Mouse (Mus musculus): ENCODE data around the gene Kndc1.

Gene Kndc1

DNA sequence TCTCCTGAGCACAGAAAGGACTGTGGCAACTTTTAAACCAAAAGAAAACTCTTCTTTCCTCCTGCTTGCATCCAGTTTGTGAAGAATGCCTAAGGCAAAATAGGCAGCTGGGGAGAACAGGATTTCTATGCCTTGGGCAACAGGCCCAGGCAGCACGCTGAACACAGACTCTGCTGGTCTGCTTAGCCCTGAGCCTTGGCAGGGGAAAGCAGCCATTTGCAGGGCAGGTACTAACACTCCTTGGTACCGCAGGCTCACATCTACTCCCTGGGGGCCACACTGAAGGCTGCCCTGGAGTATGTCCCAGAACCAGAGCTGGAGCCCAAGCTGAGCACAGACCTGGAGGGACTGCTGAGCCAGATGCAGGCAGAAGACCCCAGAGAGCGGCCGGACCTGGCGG, 13.7 kb downstream of the Kndc1 start:
- DNase-seq, result no peak

GRCm38 (mm10) chr7:139909469-139909868, 15.0 kb downstream of the Kndc1 start:
- DNase-seq, result no peak

DNA sequence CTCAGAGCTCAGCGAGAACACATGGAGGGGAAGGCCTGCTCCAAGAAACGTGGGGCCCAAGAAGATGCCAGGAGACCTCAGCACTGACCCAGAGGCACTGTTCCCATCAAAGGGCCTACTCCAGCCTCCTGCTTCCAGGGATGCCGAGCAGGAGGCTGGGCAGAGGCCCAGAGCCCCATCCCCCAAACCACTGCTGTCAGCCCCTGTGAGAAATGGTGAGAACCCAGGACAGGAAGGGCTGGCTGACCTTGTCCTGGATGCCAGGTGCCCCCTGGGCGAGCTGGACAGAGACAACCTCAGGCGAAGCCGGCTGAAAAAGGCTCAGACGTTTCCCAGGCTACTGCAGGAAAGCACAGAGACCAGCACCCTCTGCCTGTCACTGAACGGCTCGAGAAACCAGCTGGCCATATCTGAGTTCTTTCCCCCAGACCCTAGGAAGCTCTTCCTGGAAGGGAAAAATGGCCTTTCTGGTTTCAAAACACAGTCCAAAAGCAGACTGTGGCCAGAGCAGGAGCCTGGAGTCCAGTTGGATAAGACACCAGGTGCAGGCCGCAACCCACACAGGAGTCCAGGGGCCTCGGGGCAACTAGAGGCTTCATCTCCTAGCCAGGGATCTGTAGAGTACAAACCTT, 15.8 kb downstream of the Kndc1 start:
- no peak for DNase-seq

DNA sequence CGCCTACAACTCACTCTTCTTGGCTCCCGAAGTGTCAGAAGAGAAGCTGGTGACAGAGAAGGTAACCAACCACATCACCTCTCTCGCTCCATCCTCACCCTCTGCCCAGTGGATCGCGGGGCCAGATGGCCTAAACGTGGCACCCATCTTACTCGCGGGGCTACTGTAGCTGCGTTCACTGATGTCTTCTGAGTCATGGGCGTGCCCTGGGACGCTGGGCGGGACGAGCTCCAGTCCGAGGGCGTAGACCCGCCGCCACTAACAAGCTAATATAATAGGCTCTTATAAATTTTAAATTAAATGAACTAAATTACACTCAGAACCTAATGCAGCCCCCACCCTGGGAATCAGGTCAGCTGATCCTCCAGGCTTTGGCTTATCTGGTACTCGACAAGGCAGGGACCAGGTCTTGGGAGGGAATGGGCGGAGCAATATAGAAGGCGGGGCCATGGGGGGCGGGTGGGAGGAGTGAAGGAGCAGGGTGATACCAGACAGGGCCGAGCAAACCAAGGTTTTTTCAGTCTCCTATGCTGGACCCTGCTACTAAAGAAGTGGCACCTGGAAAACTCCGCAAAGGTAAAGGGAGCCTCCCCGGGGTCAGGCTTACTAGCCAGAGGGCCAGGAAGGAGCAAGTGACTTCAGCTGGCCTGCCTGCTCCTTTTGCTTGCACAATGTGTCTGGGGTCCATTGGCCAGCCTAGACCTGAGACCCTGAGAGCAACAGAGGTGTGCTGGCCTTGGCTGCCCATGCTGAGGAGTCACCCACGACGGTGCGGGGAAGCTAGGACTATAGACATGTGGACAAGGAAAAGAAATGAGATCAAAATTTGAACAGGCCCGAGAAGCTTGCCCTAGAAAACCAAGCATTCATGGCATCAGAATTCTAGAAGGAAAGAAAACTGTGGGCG, 19.9 kb downstream of the Kndc1 start:
- peak; percentile 74 for DNase-seq

DNA sequence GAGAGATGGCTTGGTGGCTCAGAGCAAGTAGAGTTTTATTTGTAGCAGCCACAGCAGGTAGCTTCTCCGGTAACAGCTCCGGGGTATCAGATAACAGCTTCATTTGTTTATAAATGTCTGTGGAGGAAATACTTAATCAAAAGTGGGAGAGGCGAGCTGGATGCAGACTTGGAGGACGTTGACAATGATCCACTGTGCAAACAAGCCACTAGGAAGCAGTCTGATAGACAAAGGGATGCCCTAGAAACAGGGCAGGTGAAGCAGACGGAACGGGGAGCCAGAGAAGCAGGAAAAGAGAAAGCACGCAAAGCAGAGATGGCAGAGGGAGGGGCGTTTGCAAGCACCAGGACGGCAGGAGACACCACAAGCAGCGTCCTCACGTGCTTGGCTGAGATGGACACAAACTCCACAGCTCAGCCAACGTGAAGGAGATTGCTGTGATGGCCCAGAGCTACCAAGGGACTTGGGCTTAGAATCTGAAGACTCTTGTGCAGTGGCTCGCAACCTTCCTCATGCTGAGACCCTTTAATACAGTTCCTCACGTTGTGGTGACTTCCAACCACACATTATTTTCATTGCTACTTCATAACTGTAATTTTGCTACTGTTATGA, 21.3 kb downstream of the Kndc1 start:
- DNase-seq, result peak; percentile 38

GRCm38 (mm10) chr7:139916345-139916744, 21.8 kb downstream of the Kndc1 start:
- peak; percentile 41 for DNase-seq

DNA sequence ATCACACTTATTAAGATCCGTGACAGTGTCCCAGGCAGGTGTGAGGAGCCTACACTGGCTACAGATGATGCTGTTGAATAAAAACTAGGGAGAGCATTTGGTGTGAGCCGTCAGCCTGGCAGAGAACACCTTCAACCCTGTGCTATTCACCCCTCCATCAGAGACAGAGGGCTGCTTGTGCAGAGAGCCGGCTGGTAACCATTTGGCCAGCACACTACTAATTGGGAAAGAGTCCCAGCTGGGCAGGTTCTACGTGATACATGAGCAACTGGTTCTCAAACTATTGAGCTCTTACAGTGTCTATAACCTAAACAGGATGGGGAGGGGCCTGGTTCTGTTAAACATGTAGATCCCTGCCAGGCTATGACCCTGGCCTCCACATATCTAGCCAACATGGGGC, 23.8 kb downstream of the Kndc1 start:
- no peak for DNase-seq

GRCm38 (mm10) chr7:139930732-139931131, 36.2 kb downstream of the Kndc1 start:
- DNase-seq, result peak; percentile 75

DNA sequence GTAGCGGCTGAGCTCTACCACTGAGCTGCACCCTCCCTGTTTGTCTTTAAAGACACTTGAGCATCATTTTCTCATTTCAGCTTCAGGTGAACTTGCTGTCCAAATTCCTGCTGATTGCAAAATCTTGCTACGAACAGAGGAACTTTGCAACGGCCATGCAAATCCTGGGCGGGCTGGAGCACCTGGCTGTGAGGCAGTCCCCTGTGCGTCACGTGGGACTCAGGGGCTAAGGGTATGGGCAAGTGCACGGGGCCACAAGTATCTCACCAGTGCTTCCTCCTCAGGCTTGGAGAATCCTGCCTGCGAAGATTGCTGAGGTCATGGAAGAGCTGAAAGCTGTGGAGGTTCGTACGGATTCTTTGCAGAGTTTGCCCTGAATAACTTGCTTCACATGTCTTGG, 42.2 kb downstream of the Kndc1 start:
- DNase-seq, result no peak

DNA sequence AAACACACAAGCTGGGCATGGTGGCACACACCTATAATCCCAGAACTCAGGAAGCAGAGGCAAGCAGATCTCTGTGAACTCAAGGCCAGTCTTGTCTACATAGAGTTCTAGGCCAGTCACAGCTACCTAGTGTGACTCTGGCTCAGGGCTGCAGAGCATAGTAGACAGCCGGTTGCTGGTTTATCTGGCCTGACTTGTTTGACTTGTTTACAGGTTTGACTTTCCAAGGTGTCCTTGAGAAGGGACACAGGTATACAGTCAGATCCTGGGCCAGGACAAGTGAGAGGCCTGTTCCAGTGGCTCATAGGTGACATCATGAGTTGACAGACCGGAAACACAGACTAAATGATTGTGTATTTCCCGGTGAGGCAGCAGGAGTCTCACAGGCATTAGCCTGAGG, 42.6 kb downstream of the Kndc1 start:
- DNase-seq, result no peak

DNA sequence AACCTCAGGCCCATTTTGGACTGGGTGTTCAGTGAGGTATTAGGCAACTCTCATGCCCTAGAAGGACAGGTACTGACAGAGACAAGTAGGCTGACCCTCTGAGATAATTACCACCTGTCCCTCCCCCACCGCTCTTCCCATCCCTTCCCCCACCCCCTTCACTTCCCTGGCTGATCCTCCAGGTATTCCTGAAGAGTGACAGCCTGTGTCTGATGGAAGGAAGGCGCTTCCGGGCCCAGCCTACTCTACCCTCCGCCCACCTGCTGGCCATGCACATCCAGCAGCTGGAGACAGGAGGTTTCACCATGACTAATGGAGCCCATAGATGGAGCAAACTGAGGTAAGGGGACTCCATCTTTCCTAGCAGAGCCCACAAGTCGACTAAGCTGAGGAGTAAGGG, 43.3 kb downstream of the Kndc1 start:
- DNase-seq, result no peak

DNA sequence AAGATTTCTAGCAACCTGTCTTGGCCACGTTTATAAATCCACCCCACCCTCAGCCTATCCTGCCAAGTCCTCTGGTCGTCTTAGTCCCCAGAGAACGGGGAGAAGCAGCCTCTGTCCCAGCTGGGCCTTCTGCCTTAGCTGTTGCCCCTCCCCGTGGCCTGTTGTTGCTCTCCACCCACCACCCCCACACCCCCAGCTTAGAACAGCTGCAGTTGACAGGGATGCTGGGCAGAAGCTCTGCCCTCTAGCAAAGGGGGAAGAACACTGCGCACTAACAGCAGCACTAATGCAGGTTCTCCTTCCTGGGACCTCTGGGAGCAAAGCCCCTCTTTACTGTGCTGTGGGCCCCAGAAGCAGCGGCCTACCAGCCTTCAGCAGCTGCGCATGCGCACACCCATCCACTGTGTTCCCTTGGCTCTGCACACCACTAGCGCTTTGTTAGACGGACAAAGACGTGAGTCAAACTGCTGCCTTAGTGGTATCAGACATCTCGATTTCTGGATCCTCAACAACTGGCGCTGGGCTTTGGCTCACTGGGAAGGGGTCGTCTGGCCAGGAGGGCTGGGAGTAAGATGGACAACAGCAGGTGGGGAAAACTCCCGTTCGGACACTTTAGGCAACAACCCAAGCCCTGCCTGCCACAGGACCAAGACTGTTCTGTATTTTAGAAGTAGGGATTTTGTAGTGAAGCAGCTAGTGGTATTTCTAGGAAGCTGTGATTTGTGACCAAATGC, 46.1 kb downstream of the Kndc1 start:
- DNase-seq, result no peak

GRCm38 (mm10) chr7:139943674-139944281, 49.3 kb downstream of the Kndc1 start, which contains the start of gene Utf1:
TSS of gene Utf1 (plus strand) at chr7:139943789.
- DNase-seq, result peak; percentile 44

- DNase-seq, result no peak
These were observed 50.1 kb downstream of the Kndc1 start for GRCm38 (mm10) chr7:139944291-139945240.

GRCm38 (mm10) chr7:139945516-139945915, 51.0 kb downstream of the Kndc1 start:
- no peak for DNase-seq

GRCm38 (mm10) chr7:139946032-139946431, 51.5 kb downstream of the Kndc1 start:
- no peak for DNase-seq

DNA sequence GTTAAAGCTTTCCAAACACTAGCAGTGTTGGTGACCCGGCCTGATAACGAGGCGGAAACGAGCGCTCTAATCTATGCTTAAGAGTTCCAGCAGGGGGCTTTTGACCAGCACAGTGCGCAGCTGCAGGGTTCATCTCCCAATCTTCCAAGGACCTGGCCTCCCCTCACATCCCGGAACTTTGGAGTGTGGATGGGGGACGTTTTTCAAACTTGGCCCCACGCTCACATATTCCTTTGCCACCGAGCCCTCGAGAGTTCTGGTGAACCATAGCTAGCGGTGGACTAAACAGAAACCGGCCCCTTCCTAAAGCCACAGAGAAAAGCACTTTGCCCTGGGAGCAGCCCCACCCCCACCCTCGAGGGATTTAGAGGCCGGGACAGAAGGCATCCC, 55.4 kb downstream of the Kndc1 start:
- peak; percentile 84 for DNase-seq

DNA sequence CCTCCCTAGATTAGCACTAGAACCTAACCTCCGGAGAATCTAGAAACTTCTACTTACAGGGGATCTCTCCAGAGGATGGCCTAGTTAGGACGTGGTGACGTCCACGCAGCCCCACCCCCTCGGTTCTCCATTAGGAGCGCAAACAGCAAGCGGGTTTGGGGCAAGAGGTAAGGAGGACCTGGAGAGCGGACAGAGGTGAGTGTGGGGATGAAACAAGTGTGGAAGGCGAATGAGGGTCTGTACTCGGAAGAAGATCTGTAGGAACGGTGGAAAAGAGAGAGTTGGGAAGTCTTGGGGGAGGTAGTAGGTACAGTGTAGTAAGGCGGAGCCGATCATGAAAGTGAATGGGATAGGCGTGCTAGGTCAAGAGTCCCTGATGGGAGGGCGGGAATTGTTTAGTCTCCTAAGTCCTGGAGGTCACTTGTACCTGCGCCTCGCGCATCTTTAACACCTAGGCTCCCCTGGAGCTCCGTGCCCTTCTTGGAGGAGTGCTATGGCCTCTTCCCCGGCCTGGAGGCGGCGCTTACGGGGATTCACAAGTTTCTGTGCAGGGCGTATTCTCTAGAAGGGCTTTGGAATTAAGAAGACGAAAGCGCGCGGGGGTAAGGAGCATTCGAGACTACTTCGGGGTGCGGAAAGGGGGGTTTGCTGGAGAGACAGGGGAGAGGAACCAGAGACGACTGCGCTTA, 55.9 kb downstream of the Kndc1 start:
- DNase-seq, result peak; percentile 52

- DNase-seq, result no peak
These were observed 56.6 kb downstream of the Kndc1 start for GRCm38 (mm10) chr7:139951079-139951478.

DNA sequence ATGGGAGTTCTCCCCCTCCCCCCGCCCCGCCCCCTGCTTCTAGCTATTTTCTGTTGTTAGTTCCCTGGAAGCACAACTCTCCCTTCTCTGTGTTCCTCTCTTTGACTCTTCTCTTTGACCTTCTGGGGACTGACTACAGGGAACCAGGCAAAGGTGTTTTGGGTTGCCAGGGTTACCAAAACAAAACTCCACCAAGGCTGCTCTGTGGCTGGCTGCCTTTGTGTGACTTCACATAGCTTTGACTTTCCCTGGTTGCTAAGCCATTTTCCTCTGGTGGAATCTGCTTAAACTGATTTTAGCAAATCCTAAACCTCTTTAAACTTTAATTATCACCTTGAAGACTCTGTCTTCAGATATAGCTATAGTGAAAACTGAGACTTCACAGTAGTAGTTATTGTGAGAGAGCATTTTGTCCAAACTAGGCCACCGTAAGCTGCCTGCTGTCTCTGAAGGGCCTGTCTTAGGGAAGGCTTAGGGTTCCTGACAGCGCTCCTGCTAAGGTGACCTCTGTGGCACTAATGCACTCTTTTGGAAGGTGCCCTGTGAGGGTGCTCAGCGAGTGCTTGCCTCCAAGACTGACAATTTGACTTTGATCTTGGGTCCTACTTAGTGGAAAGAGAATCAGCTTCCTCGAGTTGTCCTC, 57.6 kb downstream of the Kndc1 start:
- DNase-seq, result peak; percentile 23

All from retina, postnatal 1 day (tissue).